Mouse (Mus musculus): ENCODE data around the gene Dcp1b. TPM values are rescaled to one million over a fixed set of nuclear protein-coding genes. Genes with fewer than 3 reads are reported as not detected.

The Dcp1b gene
- polyA plus RNA-seq, 1 experiment from 2014 or later, result 8.7 TPM

DNA sequence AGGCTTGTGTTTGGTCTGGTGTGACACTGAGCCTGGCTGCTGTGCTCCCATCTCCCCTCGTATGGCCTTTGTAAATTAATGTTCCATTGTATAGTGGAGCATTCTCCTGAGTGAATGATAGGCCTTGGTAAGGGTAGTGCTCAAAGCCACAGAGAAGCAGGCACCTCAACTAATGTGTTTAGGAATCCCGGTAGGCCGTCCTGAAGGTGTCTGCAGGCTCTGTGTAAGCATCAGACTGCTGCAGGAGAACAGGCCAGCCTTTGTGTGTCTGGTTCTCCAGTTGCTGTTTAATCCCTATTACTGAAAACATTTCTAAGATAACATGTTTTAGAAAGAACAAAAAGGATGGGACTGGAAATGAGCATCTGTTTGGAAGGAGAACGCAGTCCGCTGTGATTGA is 43.5 kb downstream of the Dcp1b start:
- Histone ChIP-seq H3K4me3 (ENCODE audit: low read length) (no peak overlapping the region), H3K27ac (ENCODE audit: low read length) (no peak overlapping the region), H3K27me3 (ENCODE audit: control insufficient read depth, insufficient read depth, low read length) (no peaks in the 10 kb centered on the region; the same call in 1 of the 2 replicates), H3K9me3 (replicated peaks; ENCODE audit: control insufficient read depth, low read length) (no peaks in the 10 kb centered on the region), H3K4me2 (ENCODE audit: low read depth, low read length) (no peak overlapping the region), H3K36me3 (ENCODE audit: control insufficient read depth, insufficient read depth) (no peaks in the 10 kb centered on the region), H3K4me1 (ENCODE audit: control insufficient read depth, insufficient read depth, low read length) (peaks cover 26% of the 10 kb centered on the region), H3K9ac (ENCODE audit: low read length) (no peak overlapping the region)
- WGBS, result 79% methylated on average over 5 of the region's 5 CpGs
- ATAC-seq (replicated peaks; ENCODE audit: extremely low read depth, insufficient read depth, low FRiP score), result no peak

DNA sequence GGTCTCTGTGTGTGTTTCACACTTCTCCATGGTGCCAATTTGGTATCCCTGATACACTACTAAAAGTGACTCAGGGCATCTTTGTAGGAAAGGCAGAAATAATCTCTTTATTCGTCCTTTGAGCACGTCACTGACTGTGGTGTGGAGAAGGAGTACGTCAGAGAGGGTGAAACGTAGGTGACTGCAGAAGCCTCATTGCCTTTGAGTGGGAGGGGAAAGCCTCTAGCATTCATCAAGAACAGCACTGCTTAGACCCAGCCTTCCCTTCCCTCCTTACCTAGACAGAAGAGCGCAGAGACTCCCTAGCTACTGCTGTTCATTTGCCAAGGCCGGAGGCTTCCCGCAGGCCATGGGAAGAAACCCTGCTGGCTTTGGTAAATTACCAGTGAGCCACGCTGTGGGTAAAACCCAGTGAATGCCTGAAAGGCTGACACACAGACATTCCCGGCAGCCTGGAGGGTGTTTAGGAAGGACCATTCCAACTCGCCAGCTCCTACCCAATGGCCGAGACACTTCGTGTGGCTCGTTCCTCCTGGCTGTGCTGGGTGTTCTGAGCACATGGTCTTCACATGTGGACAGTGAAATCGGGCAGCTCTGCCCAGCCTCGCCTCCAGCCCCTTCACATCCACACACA is 44.3 kb downstream of the Dcp1b start:
- H3K9me3 ChIP-seq (replicated peaks; ENCODE audit: control insufficient read depth, low read length), result no peaks in the 10 kb centered on the region
- H3K4me1 ChIP-seq (ENCODE audit: control insufficient read depth, insufficient read depth, low read length), result peaks cover 20% of the 10 kb centered on the region
- ATAC-seq (replicated peaks; ENCODE audit: extremely low read depth, insufficient read depth, low FRiP score), result no peak
- no peak overlapping the region for H3K27ac ChIP-seq (ENCODE audit: low read length)
- WGBS, result 71% methylated on average over 15 of the region's 15 CpGs
- no peaks in the 10 kb centered on the region for H3K36me3 ChIP-seq (ENCODE audit: control insufficient read depth, insufficient read depth)
- H3K4me2 ChIP-seq (ENCODE audit: low read depth, low read length), result no peak overlapping the region
- no peaks in the 10 kb centered on the region; the same call in 1 of the 2 replicates for H3K27me3 ChIP-seq (ENCODE audit: control insufficient read depth, insufficient read depth, low read length)
- H3K4me3 ChIP-seq (ENCODE audit: low read length), result no peak overlapping the region
- H3K9ac ChIP-seq (ENCODE audit: low read length), result no peak overlapping the region

GRCm38 (mm10) chr6:119220297-119220696 is 45.2 kb downstream of the Dcp1b start:
- no peak overlapping the region for H3K4me3 ChIP-seq (ENCODE audit: low read length)
- no peaks in the 10 kb centered on the region; the same call in 1 of the 2 replicates for H3K27me3 ChIP-seq (ENCODE audit: control insufficient read depth, insufficient read depth, low read length)
- no peak for ATAC-seq (replicated peaks; ENCODE audit: extremely low read depth, insufficient read depth, low FRiP score)
- 40% methylated on average over 10 of the region's 10 CpGs for WGBS
- H3K9me3 ChIP-seq (replicated peaks; ENCODE audit: control insufficient read depth, low read length), result no peaks in the 10 kb centered on the region
- no peaks in the 10 kb centered on the region for H3K36me3 ChIP-seq (ENCODE audit: control insufficient read depth, insufficient read depth)
- H3K4me1 ChIP-seq (ENCODE audit: control insufficient read depth, insufficient read depth, low read length), result peaks cover 11% of the 10 kb centered on the region
- no peak overlapping the region for H3K27ac ChIP-seq (ENCODE audit: low read length)
- H3K9ac ChIP-seq (ENCODE audit: low read length), result no peak overlapping the region
- peak overlapping the region; percentile 25; the same call in 1 of the 2 replicates for H3K4me2 ChIP-seq (ENCODE audit: low read depth, low read length)

- Histone ChIP-seq H3K27ac (ENCODE audit: low read length) (no peak overlapping the region), H3K9me3 (replicated peaks; ENCODE audit: control insufficient read depth, low read length) (no peaks in the 10 kb centered on the region), H3K36me3 (ENCODE audit: control insufficient read depth, insufficient read depth) (no peaks in the 10 kb centered on the region), H3K9ac (ENCODE audit: low read length) (no peak overlapping the region), H3K4me3 (ENCODE audit: low read length) (no peak overlapping the region), H3K27me3 (ENCODE audit: control insufficient read depth, insufficient read depth, low read length) (no peaks in the 10 kb centered on the region; the same call in 1 of the 2 replicates), H3K4me2 (ENCODE audit: low read depth, low read length) (no peak overlapping the region), H3K4me1 (ENCODE audit: control insufficient read depth, insufficient read depth, low read length) (peaks cover 6% of the 10 kb centered on the region)
- no peak for ATAC-seq (replicated peaks; ENCODE audit: extremely low read depth, insufficient read depth, low FRiP score)
- WGBS, result 70% methylated on average over 13 of the region's 13 CpGs
These were observed 49.6 kb downstream of the Dcp1b start for GRCm38 (mm10) chr6:119224451-119225195.

DNA sequence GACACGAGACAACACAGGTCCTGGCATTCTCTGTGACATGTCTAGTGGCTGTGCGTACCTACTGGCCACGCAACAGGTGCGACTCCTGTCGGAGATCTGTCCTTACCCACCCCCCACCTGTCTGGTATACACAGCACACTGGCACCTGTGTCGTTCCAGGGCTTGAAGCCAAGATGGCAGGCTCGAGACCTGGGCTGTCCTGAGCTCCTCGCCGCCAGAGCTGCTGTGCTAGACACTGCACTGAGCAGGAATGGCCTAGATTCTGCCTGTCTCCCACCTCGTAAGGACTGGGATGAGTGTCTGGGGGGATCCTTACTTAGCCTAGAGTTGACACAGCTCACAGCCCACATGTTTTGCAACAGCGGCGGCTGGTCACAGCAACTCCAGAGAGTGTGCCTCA is 50.2 kb downstream of the Dcp1b start:
- no peak for ATAC-seq (replicated peaks; ENCODE audit: extremely low read depth, insufficient read depth, low FRiP score)
- H3K9ac ChIP-seq (ENCODE audit: low read length), result no peak overlapping the region
- H3K27ac ChIP-seq (ENCODE audit: low read length), result no peak overlapping the region
- no peaks in the 10 kb centered on the region for H3K36me3 ChIP-seq (ENCODE audit: control insufficient read depth, insufficient read depth)
- no peaks in the 10 kb centered on the region; the same call in 1 of the 2 replicates for H3K27me3 ChIP-seq (ENCODE audit: control insufficient read depth, insufficient read depth, low read length)
- WGBS, result 77% methylated on average over 12 of the region's 12 CpGs
- H3K4me3 ChIP-seq (ENCODE audit: low read length), result no peak overlapping the region
- H3K9me3 ChIP-seq (replicated peaks; ENCODE audit: control insufficient read depth, low read length), result no peaks in the 10 kb centered on the region
- H3K4me1 ChIP-seq (ENCODE audit: control insufficient read depth, insufficient read depth, low read length), result no peaks in the 10 kb centered on the region
- no peak overlapping the region for H3K4me2 ChIP-seq (ENCODE audit: low read depth, low read length)

DNA sequence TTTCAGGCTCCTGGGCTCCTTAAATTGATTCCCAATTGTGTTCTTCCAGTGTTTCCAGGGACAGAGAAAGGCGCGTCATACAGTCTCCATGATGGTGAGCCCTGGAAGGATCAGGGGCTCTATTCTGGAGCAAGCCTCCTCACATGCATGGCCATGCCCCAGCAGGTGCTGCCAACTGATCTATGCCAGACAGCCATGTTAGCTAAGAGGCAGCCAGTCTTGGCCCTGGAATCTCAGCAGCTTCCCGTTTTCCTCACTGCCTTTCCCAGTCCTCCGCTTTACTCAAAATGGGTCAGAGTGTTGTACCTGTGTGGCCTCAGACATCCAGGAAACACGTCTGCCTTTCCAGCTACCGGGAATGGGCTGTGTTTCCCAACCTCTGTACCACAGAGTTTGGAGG is 50.7 kb downstream of the Dcp1b start:
- no peak overlapping the region for H3K4me3 ChIP-seq (ENCODE audit: low read length)
- H3K36me3 ChIP-seq (ENCODE audit: control insufficient read depth, insufficient read depth), result no peaks in the 10 kb centered on the region
- ATAC-seq (replicated peaks; ENCODE audit: extremely low read depth, insufficient read depth, low FRiP score), result no peak
- no peak overlapping the region for H3K4me2 ChIP-seq (ENCODE audit: low read depth, low read length)
- H3K9me3 ChIP-seq (replicated peaks; ENCODE audit: control insufficient read depth, low read length), result no peaks in the 10 kb centered on the region
- H3K27ac ChIP-seq (ENCODE audit: low read length), result no peak overlapping the region
- no peaks in the 10 kb centered on the region; the same call in 1 of the 2 replicates for H3K27me3 ChIP-seq (ENCODE audit: control insufficient read depth, insufficient read depth, low read length)
- H3K9ac ChIP-seq (ENCODE audit: low read length), result no peak overlapping the region
- WGBS, result 84% methylated on average over 6 of the region's 6 CpGs
- H3K4me1 ChIP-seq (ENCODE audit: control insufficient read depth, insufficient read depth, low read length), result no peaks in the 10 kb centered on the region

DNA sequence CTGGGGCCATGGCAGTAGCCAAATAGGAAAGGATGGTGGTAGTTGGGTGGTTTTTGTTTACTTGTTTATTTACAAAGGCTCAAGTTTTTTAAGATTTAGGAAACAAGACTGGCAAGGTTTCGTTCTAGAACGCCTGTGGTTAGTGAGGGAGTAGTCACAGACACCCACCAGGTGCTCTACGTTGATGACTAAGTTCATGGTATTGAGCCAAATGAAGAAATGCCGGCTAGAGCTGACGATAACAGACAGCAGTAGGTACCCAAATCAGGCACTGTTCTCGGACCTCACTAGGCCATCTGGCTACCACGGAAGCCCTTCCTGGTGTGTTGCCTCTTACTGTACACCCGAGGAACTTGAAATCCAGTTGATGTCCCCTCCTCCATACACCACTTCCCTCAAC is 51.9 kb downstream of the Dcp1b start:
- Histone ChIP-seq H3K4me1 (ENCODE audit: control insufficient read depth, insufficient read depth, low read length) (no peaks in the 10 kb centered on the region), H3K4me3 (ENCODE audit: low read length) (no peak overlapping the region), H3K27ac (ENCODE audit: low read length) (no peak overlapping the region), H3K9ac (ENCODE audit: low read length) (no peak overlapping the region), H3K9me3 (replicated peaks; ENCODE audit: control insufficient read depth, low read length) (no peaks in the 10 kb centered on the region), H3K36me3 (ENCODE audit: control insufficient read depth, insufficient read depth) (no peaks in the 10 kb centered on the region), H3K27me3 (ENCODE audit: control insufficient read depth, insufficient read depth, low read length) (no peaks in the 10 kb centered on the region; the same call in 1 of the 2 replicates), H3K4me2 (ENCODE audit: low read depth, low read length) (no peak overlapping the region)
- no peak for ATAC-seq (replicated peaks; ENCODE audit: extremely low read depth, insufficient read depth, low FRiP score)
- 86% methylated on average over 8 of the region's 8 CpGs for WGBS

GRCm38 (mm10) chr6:119228861-119229603 is 54.0 kb downstream of the Dcp1b start:
- no peak overlapping the region for H3K27ac ChIP-seq (ENCODE audit: low read length)
- WGBS, result 73% methylated on average over 11 of the region's 11 CpGs
- no peaks in the 10 kb centered on the region for H3K36me3 ChIP-seq (ENCODE audit: control insufficient read depth, insufficient read depth)
- no peak overlapping the region for H3K9ac ChIP-seq (ENCODE audit: low read length)
- ATAC-seq (replicated peaks; ENCODE audit: extremely low read depth, insufficient read depth, low FRiP score), result no peak
- no peak overlapping the region for H3K4me3 ChIP-seq (ENCODE audit: low read length)
- H3K4me2 ChIP-seq (ENCODE audit: low read depth, low read length), result no peak overlapping the region
- no peaks in the 10 kb centered on the region; the same call in 1 of the 2 replicates for H3K27me3 ChIP-seq (ENCODE audit: control insufficient read depth, insufficient read depth, low read length)
- H3K9me3 ChIP-seq (replicated peaks; ENCODE audit: control insufficient read depth, low read length), result no peaks in the 10 kb centered on the region
- H3K4me1 ChIP-seq (ENCODE audit: control insufficient read depth, insufficient read depth, low read length), result no peaks in the 10 kb centered on the region

GRCm38 (mm10) chr6:119233066-119233465 is 58.0 kb downstream of the Dcp1b start:
- H3K27me3 ChIP-seq (ENCODE audit: control insufficient read depth, insufficient read depth, low read length), result no peaks in the 10 kb centered on the region; the same call in 1 of the 2 replicates
- WGBS, result 31% methylated on average over 3 of the region's 3 CpGs
- no peak for ATAC-seq (replicated peaks; ENCODE audit: extremely low read depth, insufficient read depth, low FRiP score)

More at GRCm38 (mm10) chr6:119233066-119233465, 58.0 kb downstream of the Dcp1b start:
- Histone ChIP-seq H3K4me3 (ENCODE audit: low read length) (no peak overlapping the region), H3K4me1 (ENCODE audit: control insufficient read depth, insufficient read depth, low read length) (no peaks in the 10 kb centered on the region; the same call in 1 of the 2 replicates), H3K9me3 (replicated peaks; ENCODE audit: control insufficient read depth, low read length) (no peaks in the 10 kb centered on the region), H3K9ac (ENCODE audit: low read length) (no peak overlapping the region), H3K27ac (ENCODE audit: low read length) (no peak overlapping the region), H3K36me3 (ENCODE audit: control insufficient read depth, insufficient read depth) (no peaks in the 10 kb centered on the region), H3K4me2 (ENCODE audit: low read depth, low read length) (no peak overlapping the region)
